Mouse (Mus musculus) lung, postnatal 0 days (tissue): ENCODE results near the gene Stard10.

ENCODE experiments used
- CTCF ChIP-seq: IDR thresholded peaks from 2 replicates; pipeline ENCODE4 v1.5.1; 2016; ENCODE audit warnings: antibody characterized with exemption, mild to moderate bottlenecking
- EP300 ChIP-seq: IDR thresholded peaks from 2 replicates; pipeline ENCODE4 v1.6.1; 2016; ENCODE audit warnings: antibody characterized with exemption, mild to moderate bottlenecking, control low read depth

GRCm38 (mm10) chr7:101309985-101310326, 6.9 kb upstream of the Stard10 start:
- no peak for TF ChIP-seq EP300
- no peak for TF ChIP-seq CTCF
